Mouse (Mus musculus): ENCODE measurements around the gene Sos2. TPM values are rescaled to one million over a fixed set of nuclear protein-coding genes. Genes with fewer than 3 reads are reported as not detected.
A peak's percentile ranks its signal among the peaks of the same experiment; 100 is the strongest.

The Sos2 gene
- polyA plus RNA-seq, 1 experiment: 6.0 TPM

DNA sequence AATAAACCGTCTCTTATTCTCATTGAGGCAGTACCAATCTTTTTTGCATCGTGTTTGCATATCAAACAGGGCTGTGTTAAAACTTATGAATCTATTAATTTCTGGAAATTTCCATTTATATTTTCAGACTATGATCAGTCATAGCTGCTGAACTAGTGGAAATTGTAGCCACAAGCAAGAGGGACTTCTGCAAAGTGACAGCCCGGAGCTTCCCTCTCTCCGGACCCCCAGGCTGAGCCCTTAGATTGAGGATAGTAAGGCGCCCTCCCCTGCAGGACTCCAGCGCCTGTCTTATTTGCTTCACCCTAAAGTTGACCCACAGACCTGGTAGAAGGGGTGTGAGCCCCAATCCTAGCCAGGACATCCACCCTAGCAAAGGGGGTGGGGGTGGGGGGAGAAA lies 136.7 kb downstream of the Sos2 start:
- H3K36me3 ChIP-seq (ENCODE audit: control insufficient read depth, insufficient read depth): no peaks in the 10 kb centered on the region
- H3K79me2 ChIP-seq (ENCODE audit: control insufficient read depth, insufficient read depth): no peaks in the 10 kb centered on the region
- H3K4me3 ChIP-seq: no peak overlapping the region
- TF ChIP-seq SRF (IDR thresholded peaks at IDR 0.05; ENCODE audit: control insufficient read depth, insufficient read length, low read depth) (no peak), E2F4 (IDR thresholded peaks at IDR 0.05; ENCODE audit: insufficient read depth) (no peak), CEBPB (IDR thresholded peaks at IDR 0.05; ENCODE audit: insufficient read depth, poor library complexity, severe bottlenecking) (no peak), MYOD1 (IDR thresholded peaks at IDR 0.05; ENCODE audit: control insufficient read depth in 1 of 3, insufficient read length in 2 of 3, low read depth in 2 of 3) (no peak), REST (IDR thresholded peaks at IDR 0.05; ENCODE audit: insufficient read depth, insufficient read length) (no peak), USF1 (IDR thresholded peaks at IDR 0.05; ENCODE audit: low read depth) (no peak), POLR2A (IDR thresholded peaks at IDR 0.05; ENCODE audit: insufficient read length, low read depth) (no peak), POLR2AphosphoS2 (IDR thresholded peaks at IDR 0.05; ENCODE audit: insufficient read length, low read depth) (no peak)
- no peak overlapping the region for H3K4me2 ChIP-seq (ENCODE audit: low read depth)
- H3ac ChIP-seq (ENCODE audit: control insufficient read depth, insufficient read length): no peak overlapping the region
- H3K27me3 ChIP-seq (ENCODE audit: control insufficient read depth, insufficient read depth, insufficient read length): no peaks in the 10 kb centered on the region

DNA sequence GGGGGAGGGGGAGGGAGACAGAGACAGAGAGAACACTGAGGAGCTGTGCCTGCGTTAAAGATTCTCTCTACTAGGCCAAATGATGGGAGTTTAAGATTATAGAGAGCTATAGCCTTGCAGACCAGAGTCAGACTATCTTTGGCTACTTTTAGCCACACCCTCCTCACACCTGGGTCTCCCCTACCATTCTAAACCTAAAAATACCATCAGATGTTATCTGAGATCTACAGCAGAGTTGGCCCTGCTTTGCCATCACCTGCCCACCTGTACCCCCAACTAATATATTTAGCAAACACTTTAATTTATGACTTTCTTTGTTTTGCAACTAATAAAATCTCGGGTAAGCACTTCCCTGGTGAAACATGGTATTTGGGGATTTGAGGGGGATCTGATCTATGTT lies 137.1 kb downstream of the Sos2 start:
- Histone ChIP-seq H3K4me2 (ENCODE audit: low read depth) (no peak overlapping the region), H3K4me3 (no peak overlapping the region), H3K27me3 (ENCODE audit: control insufficient read depth, insufficient read depth, insufficient read length) (no peaks in the 10 kb centered on the region), H3K79me2 (ENCODE audit: control insufficient read depth, insufficient read depth) (no peaks in the 10 kb centered on the region), H3ac (ENCODE audit: control insufficient read depth, insufficient read length) (no peak overlapping the region), H3K36me3 (ENCODE audit: control insufficient read depth, insufficient read depth) (no peaks in the 10 kb centered on the region)
- TF ChIP-seq REST (IDR thresholded peaks at IDR 0.05; ENCODE audit: insufficient read depth, insufficient read length) (no peak), E2F4 (IDR thresholded peaks at IDR 0.05; ENCODE audit: insufficient read depth) (no peak), TCF3 (IDR thresholded peaks at IDR 0.05; ENCODE audit: insufficient read length, low read depth) (no peak), MYOG (IDR thresholded peaks at IDR 0.05; ENCODE audit: control insufficient read depth in 1 of 3, insufficient read depth in 1 of 3, insufficient read length in 2 of 3, low read depth in 2 of 3) (no peak), TCF12 (IDR thresholded peaks at IDR 0.05; ENCODE audit: insufficient read depth, poor library complexity, severe bottlenecking) (no peak)

DNA sequence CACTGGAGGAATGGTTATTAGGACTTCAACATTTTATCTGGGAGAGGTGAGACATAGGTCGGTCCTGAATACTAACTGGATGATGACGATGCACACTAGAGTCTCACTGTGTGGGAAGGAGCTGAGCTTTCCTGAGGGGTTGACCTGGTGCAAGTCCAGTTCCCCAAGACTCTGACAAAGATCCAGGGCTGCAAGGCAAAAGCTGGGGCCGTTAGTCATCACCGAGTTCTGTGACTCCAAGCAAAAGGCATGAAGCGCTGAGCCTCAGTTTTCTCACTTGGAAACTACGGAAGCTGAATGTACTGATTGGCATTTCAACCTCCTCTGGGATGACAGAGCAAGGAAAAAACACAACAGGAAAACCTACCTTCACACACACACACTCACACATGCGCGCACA lies 139.3 kb downstream of the Sos2 start:
- H3K79me2 ChIP-seq (ENCODE audit: control insufficient read depth, insufficient read depth): no peaks in the 10 kb centered on the region
- H3K36me3 ChIP-seq (ENCODE audit: control insufficient read depth, insufficient read depth): no peaks in the 10 kb centered on the region
- H3ac ChIP-seq (ENCODE audit: control insufficient read depth, insufficient read length): no peak overlapping the region
- no peak for TF ChIP-seq CEBPB (IDR thresholded peaks at IDR 0.05; ENCODE audit: insufficient read depth, poor library complexity, severe bottlenecking)
- no peak for TF ChIP-seq MYOG (IDR thresholded peaks at IDR 0.05; ENCODE audit: control insufficient read depth in 1 of 3, insufficient read depth in 1 of 3, insufficient read length in 2 of 3, low read depth in 2 of 3)
- TF ChIP-seq SRF (IDR thresholded peaks at IDR 0.05; ENCODE audit: control insufficient read depth, insufficient read length, low read depth): no peak
- no peak for TF ChIP-seq REST (IDR thresholded peaks at IDR 0.05; ENCODE audit: insufficient read depth, insufficient read length)
- TF ChIP-seq TCF3 (IDR thresholded peaks at IDR 0.05; ENCODE audit: insufficient read length, low read depth): no peak
- TF ChIP-seq USF1 (IDR thresholded peaks at IDR 0.05; ENCODE audit: low read depth): no peak
- no peak for TF ChIP-seq E2F4 (IDR thresholded peaks at IDR 0.05; ENCODE audit: insufficient read depth)
- no peak for TF ChIP-seq POLR2A (IDR thresholded peaks at IDR 0.05; ENCODE audit: insufficient read length, low read depth)
- no peak overlapping the region for H3K4me3 ChIP-seq
- H3K4me2 ChIP-seq (ENCODE audit: low read depth): no peak overlapping the region
- H3K27me3 ChIP-seq (ENCODE audit: control insufficient read depth, insufficient read depth, insufficient read length): no peaks in the 10 kb centered on the region

DNA sequence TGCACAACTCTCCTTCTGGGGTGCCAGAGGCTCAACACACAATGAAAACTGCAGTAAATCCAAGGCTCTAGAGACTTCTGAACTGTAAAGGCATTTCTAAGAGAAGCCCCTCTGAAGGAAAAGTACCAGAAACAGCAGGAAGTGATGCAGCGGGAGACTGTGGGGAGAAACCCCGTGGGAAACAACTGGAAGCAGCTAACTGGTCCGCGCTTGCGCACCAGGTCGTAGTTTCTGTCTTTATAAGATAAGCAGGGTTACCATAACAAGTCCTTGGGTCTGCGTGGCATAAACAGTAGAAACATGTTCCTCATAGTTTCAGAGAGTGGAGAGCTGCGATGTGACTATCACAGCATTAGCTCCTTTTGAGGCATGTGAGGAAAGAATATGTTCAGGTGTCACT lies 140.0 kb downstream of the Sos2 start:
- Histone ChIP-seq H3ac (ENCODE audit: control insufficient read depth, insufficient read length) (no peak overlapping the region), H3K36me3 (ENCODE audit: control insufficient read depth, insufficient read depth) (no peaks in the 10 kb centered on the region), H3K27me3 (ENCODE audit: control insufficient read depth, insufficient read depth, insufficient read length) (no peaks in the 10 kb centered on the region), H3K4me3 (no peak overlapping the region), H3K79me2 (ENCODE audit: control insufficient read depth, insufficient read depth) (no peaks in the 10 kb centered on the region), H3K4me2 (ENCODE audit: low read depth) (no peak overlapping the region)
- TF ChIP-seq TCF3 (IDR thresholded peaks at IDR 0.05; ENCODE audit: insufficient read length, low read depth) (no peak), TCF12 (IDR thresholded peaks at IDR 0.05; ENCODE audit: insufficient read depth, poor library complexity, severe bottlenecking) (no peak), POLR2AphosphoS2 (IDR thresholded peaks at IDR 0.05; ENCODE audit: insufficient read length, low read depth) (no peak), USF1 (IDR thresholded peaks at IDR 0.05; ENCODE audit: low read depth) (no peak), POLR2A (IDR thresholded peaks at IDR 0.05; ENCODE audit: insufficient read length, low read depth) (no peak), E2F4 (IDR thresholded peaks at IDR 0.05; ENCODE audit: insufficient read depth) (no peak), SRF (IDR thresholded peaks at IDR 0.05; ENCODE audit: control insufficient read depth, insufficient read length, low read depth) (no peak), MYOG (IDR thresholded peaks at IDR 0.05; ENCODE audit: control insufficient read depth in 1 of 3, insufficient read depth in 1 of 3, insufficient read length in 2 of 3, low read depth in 2 of 3) (no peak), CEBPB (IDR thresholded peaks at IDR 0.05; ENCODE audit: insufficient read depth, poor library complexity, severe bottlenecking) (no peak), MYOD1 (IDR thresholded peaks at IDR 0.05; ENCODE audit: control insufficient read depth in 1 of 3, insufficient read length in 2 of 3, low read depth in 2 of 3) (no peak), REST (IDR thresholded peaks at IDR 0.05; ENCODE audit: insufficient read depth, insufficient read length) (no peak), MAX (IDR thresholded peaks at IDR 0.05; ENCODE audit: low read depth) (no peak)

DNA sequence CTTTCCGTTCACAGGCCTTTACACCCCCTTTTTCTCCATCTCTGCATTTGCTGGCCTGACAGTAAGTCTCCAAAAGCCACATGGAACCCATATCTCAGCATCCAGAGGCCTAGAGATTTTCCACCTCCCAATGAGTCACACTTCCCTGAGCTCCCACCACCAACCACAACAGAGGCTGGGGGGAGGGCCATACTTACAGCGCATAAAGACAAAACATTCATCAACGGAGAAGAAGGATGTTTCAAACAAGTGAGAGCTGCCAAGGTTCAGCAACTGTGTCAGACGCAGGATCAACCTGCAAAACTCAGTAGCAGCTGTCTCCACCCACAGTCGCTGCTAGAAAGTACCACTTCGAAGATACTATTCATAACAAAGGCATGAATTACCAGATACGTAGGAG lies 142.3 kb downstream of the Sos2 start:
- no peak overlapping the region for H3ac ChIP-seq (ENCODE audit: control insufficient read depth, insufficient read length)
- no peak for TF ChIP-seq SRF (IDR thresholded peaks at IDR 0.05; ENCODE audit: control insufficient read depth, insufficient read length, low read depth)
- peak in 2 of 3 experiments; percentile 79 to 84 for TF ChIP-seq MYOD1 (IDR thresholded peaks at IDR 0.05; ENCODE audit: control insufficient read depth in 1 of 3, insufficient read length in 2 of 3, low read depth in 2 of 3)
- TF ChIP-seq USF1 (IDR thresholded peaks at IDR 0.05; ENCODE audit: low read depth): no peak
- peak in 1 of 3 experiments; percentile 40 for TF ChIP-seq MYOG (IDR thresholded peaks at IDR 0.05; ENCODE audit: control insufficient read depth in 1 of 3, insufficient read depth in 1 of 3, insufficient read length in 2 of 3, low read depth in 2 of 3)

More for the DNA sequence above, 142.3 kb downstream of the Sos2 start:
- H3K4me2 ChIP-seq (ENCODE audit: low read depth): peak overlapping the region; percentile 100
- H3K79me2 ChIP-seq (ENCODE audit: control insufficient read depth, insufficient read depth): no peaks in the 10 kb centered on the region
- H3K36me3 ChIP-seq (ENCODE audit: control insufficient read depth, insufficient read depth): no peaks in the 10 kb centered on the region
- H3K4me3 ChIP-seq: no peak overlapping the region
- no peaks in the 10 kb centered on the region for H3K27me3 ChIP-seq (ENCODE audit: control insufficient read depth, insufficient read depth, insufficient read length)
